Mouse (Mus musculus) cerebellum, adult 11 months (tissue): ENCODE data around the gene Hvcn1.

Source experiments
- DNase-seq: peaks from one replicate; pipeline ENCODE4 v3.0.0; 2022

The Hvcn1 gene

GRCm38 (mm10) chr5:122274785-122275184, 68.2 kb downstream of the Hvcn1 start:
- DNase-seq = no peak

- DNase-seq = peak; percentile 57
Measured at GRCm38 (mm10) chr5:122278946-122279345, 72.3 kb downstream of the Hvcn1 start.

- no peak for DNase-seq
Measured at GRCm38 (mm10) chr5:122279799-122280421, 73.3 kb downstream of the Hvcn1 start.

- DNase-seq = no peak
Measured at GRCm38 (mm10) chr5:122280422-122280826, 73.8 kb downstream of the Hvcn1 start.

- DNase-seq = no peak
Measured at GRCm38 (mm10) chr5:122280827-122281462, 74.3 kb downstream of the Hvcn1 start.

- DNase-seq = no peak
Measured at GRCm38 (mm10) chr5:122283828-122284182, 77.2 kb downstream of the Hvcn1 start.

- peak; percentile 83 for DNase-seq
Measured at GRCm38 (mm10) chr5:122284183-122285028, 77.8 kb downstream of the Hvcn1 start, which contains the start of gene Pptc7. Pptc7 (plus strand) TSS chr5:122284365.

- peak; percentile 67 for DNase-seq
Measured at GRCm38 (mm10) chr5:122285029-122285766, 78.6 kb downstream of the Hvcn1 start.

- DNase-seq = no peak
Measured at GRCm38 (mm10) chr5:122285767-122286150, 79.2 kb downstream of the Hvcn1 start.

- no peak for DNase-seq
Measured at GRCm38 (mm10) chr5:122286191-122286590, 79.6 kb downstream of the Hvcn1 start.

- DNase-seq = no peak
Measured at GRCm38 (mm10) chr5:122287026-122287425, 80.4 kb downstream of the Hvcn1 start.

GRCm38 (mm10) chr5:122288147-122288811, 81.7 kb downstream of the Hvcn1 start:
- DNase-seq = no peak

GRCm38 (mm10) chr5:122291149-122291548, 84.5 kb downstream of the Hvcn1 start:
- DNase-seq = no peak
